Mouse (Mus musculus) neural tube, embryonic 14.5 days (tissue): ENCODE data around the gene Nufip1. TPM values are rescaled to one million over a fixed set of nuclear protein-coding genes. Genes with fewer than 3 reads are reported as not detected.

Experiments used
- ATAC-seq: fragments of 200-750 bp; cut with Nextera tagmentation; 2 replicates; pipeline ENCODE4 v1.8.0; 2017; ENCODE audit warnings: low read depth, mild to moderate bottlenecking, moderate TSS enrichment, moderate library complexity
- H3K27ac ChIP-seq: fragments of 300-500 bp; sonication (generic); 2 replicates; pipeline ENCODE4 v1.5.1; 2014; ENCODE audit warnings: low read depth, mild to moderate bottlenecking, control low read depth, low read length, moderate library complexity, mixed read lengths
- H3K27me3 ChIP-seq: fragments of 300-500 bp; sonication (generic); 2 replicates; pipeline ENCODE4 v1.6.1; 2014; ENCODE audit warnings: low read length; ENCODE audit not compliant: control insufficient read depth, insufficient read depth
- H3K36me3 ChIP-seq: fragments of 300-500 bp; sonication (generic); 2 replicates; pipeline ENCODE4 v1.6.1; 2014; ENCODE audit warnings: low read length, mixed read lengths; ENCODE audit not compliant: control insufficient read depth, insufficient read depth
- H3K4me1 ChIP-seq: fragments of 300-500 bp; sonication (generic); 2 replicates; pipeline ENCODE4 v1.6.1; 2014; ENCODE audit warnings: low read length; ENCODE audit not compliant: control insufficient read depth, insufficient read depth
- H3K4me2 ChIP-seq: fragments of 300-500 bp; sonication (generic); 2 replicates; pipeline ENCODE4 v1.6.1; 2014; ENCODE audit warnings: mild to moderate bottlenecking, low read depth, low read length, control low read depth
- H3K4me3 ChIP-seq: fragments of 300-500 bp; sonication (generic); 2 replicates; pipeline ENCODE4 v1.5.1; 2014; ENCODE audit warnings: low read depth, low read length, control low read depth, mixed read lengths
- H3K9ac ChIP-seq: fragments of 300-500 bp; sonication (generic); replicated peaks from 2 replicates; pipeline ENCODE4 v1.6.1; 2014; ENCODE audit warnings: low read depth, mild to moderate bottlenecking, control low read depth, low read length, mixed read lengths
- H3K9me3 ChIP-seq: fragments of 300-500 bp; sonication (generic); 2 replicates; pipeline ENCODE4 v1.6.1; 2016; ENCODE audit warnings: low read length; ENCODE audit not compliant: control insufficient read depth
- WGBS: fragments of 180-500 bp; shearing (Covaris S2); extraction: QIAGEN DNeasy Blood & Tissue Kit; methylation state at CpG from one replicate; pipeline ENCODE4 v1.1.7; 2014; 5-methylcytosine and 5-hydroxymethylcytosine counted together
- polyA plus RNA-seq: library from polyadenylated mRNA; unstranded; fragments of >200 nt; fragmentation: Nextera tagmentation; extraction: Ambion mirVana; gene quantifications from 2 replicates; pipeline ENCODE4 v1.2.1, GENCODE M21; 2014

Nufip1 gene
- polyA plus RNA-seq, 1 experiment from 2014 or later = 13.4 TPM

GRCm38 (mm10) chr14:76149531-76150179 lies 39.0 kb downstream of the Nufip1 start:
- Histone ChIP-seq H3K27ac (no peak overlapping the region), H3K4me3 (no peak overlapping the region), H3K27me3 (no peaks in the 10 kb centered on the region), H3K9me3 (no peaks in the 10 kb centered on the region), H3K4me1 (0 out of 2 replicates have a peak, but pooled peaks cover 9% of the 10 kb centered on the region), H3K36me3 (no peaks in the 10 kb centered on the region), H3K9ac (no peak overlapping the region), H3K4me2 (no peak overlapping the region)
- ATAC-seq = no peak
- 41% methylated on average over 13 of the region's 13 CpGs for WGBS

DNA sequence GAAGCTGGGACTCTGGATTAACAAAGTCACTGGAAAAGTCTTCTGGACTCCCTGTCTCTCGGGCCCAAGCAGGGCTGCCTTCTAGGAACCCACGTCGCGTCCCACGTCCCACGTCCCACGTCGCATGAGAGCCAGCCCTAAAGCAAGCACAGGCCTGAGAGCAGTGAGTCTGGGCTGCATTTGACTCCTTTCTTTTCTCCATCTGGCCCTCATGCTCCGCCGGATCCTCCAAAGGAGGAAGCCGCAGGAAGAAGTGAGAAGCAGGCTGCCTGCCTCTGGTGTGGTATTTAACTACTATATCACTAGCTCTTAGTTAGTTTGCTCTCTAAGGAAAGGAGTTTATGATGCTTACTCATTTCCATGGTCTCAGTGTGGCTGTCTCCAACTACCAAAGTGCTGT lies 39.8 kb downstream of the Nufip1 start:
- H3K4me2 ChIP-seq = no peak overlapping the region
- no peak overlapping the region for H3K4me3 ChIP-seq
- no peaks in the 10 kb centered on the region for H3K27me3 ChIP-seq
- H3K9ac ChIP-seq = no peak overlapping the region
- H3K27ac ChIP-seq = no peak overlapping the region
- 85% methylated on average over 11 of the region's 11 CpGs for WGBS
- 0 out of 2 replicates have a peak, but pooled peaks cover 9% of the 10 kb centered on the region for H3K4me1 ChIP-seq
- ATAC-seq = no peak
- H3K9me3 ChIP-seq = no peaks in the 10 kb centered on the region
- H3K36me3 ChIP-seq = no peaks in the 10 kb centered on the region

GRCm38 (mm10) chr14:76151011-76151410 lies 40.3 kb downstream of the Nufip1 start:
- no peak overlapping the region for H3K4me2 ChIP-seq
- no peaks in the 10 kb centered on the region for H3K27me3 ChIP-seq
- ATAC-seq = no peak
- WGBS = 71% methylated on average over 2 of the region's 2 CpGs
- 0 out of 2 replicates have a peak, but pooled peaks cover 9% of the 10 kb centered on the region for H3K4me1 ChIP-seq
- H3K9me3 ChIP-seq = no peaks in the 10 kb centered on the region
- H3K4me3 ChIP-seq = no peak overlapping the region
- H3K9ac ChIP-seq = no peak overlapping the region
- H3K36me3 ChIP-seq = no peaks in the 10 kb centered on the region
- no peak overlapping the region for H3K27ac ChIP-seq

GRCm38 (mm10) chr14:76151820-76152161 lies 41.1 kb downstream of the Nufip1 start:
- Histone ChIP-seq H3K9ac (no peak overlapping the region; the same call in 1 of the 2 replicates), H3K4me1 (0 out of 2 replicates have a peak, but pooled peaks cover 9% of the 10 kb centered on the region), H3K4me3 (peak overlapping the region; percentile 43), H3K4me2 (peak overlapping the region; percentile 51), H3K9me3 (no peaks in the 10 kb centered on the region), H3K36me3 (no peaks in the 10 kb centered on the region), H3K27ac (peak overlapping the region; percentile 87), H3K27me3 (no peaks in the 10 kb centered on the region)
- ATAC-seq = no peak
- WGBS = 2% methylated on average over 10 of the region's 10 CpGs

DNA sequence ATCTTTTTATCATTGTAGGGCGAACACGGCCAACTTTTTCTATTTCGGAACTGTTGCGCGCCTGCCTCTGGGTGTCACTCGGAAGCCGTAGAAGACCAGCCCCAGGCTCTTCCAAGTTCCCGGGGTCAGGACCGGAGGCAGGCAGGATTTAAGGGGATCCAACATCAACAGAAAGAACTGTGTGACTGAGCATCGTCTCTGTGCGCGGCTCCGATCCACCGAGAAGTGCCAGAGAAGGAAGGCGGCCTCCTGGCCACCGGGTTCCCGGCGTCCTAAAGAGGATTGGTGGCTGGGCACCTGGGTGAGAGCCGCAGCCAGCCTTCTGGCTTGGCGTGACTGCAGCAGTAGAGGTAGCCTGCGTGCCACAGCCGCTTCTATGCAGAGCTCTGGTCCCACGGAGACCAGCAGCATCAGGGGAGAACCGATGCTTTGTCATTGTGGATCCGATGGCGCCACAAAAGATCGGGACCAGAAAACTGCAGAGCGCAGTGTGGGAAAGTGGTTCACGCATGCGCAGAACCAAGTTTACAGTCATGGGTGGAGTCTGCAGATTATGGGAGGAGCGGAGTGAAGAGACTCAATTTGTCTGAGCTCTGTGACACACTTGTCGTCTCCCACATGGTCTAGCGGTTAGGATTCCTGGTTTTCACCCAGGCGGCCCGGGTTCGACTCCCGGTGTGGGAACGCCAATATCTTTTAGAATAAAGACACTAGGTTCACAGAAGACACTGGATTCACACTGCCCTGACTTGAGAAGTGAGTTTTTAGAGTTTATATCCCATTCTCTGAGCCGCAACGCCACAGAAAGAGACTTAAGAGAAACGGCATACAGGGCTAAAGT lies 41.7 kb downstream of the Nufip1 start:
- WGBS = under 1% methylated on average over 41 of the region's 41 CpGs
- peak overlapping the region; percentile 66 for H3K9ac ChIP-seq

GRCm38 (mm10) chr14:76153003-76153675 lies 42.4 kb downstream of the Nufip1 start:
- no peak overlapping the region; the same call in 1 of the 2 replicates for H3K9ac ChIP-seq
- H3K4me2 ChIP-seq = peak overlapping the region; percentile 51
- no peaks in the 10 kb centered on the region for H3K27me3 ChIP-seq
- H3K36me3 ChIP-seq = no peaks in the 10 kb centered on the region
- peak overlapping the region; percentile 43 for H3K4me3 ChIP-seq
- peak overlapping the region; percentile 87 for H3K27ac ChIP-seq
- H3K4me1 ChIP-seq = 0 out of 2 replicates have a peak, but pooled peaks cover 9% of the 10 kb centered on the region
- WGBS = 2% methylated on average over 24 of the region's 24 CpGs
- no peaks in the 10 kb centered on the region for H3K9me3 ChIP-seq
- peak; percentile 38 for ATAC-seq

More for the DNA sequence above, 41.7 kb downstream of the Nufip1 start:
- Histone ChIP-seq H3K4me1 (0 out of 2 replicates have a peak, but pooled peaks cover 9% of the 10 kb centered on the region), H3K27ac (peak overlapping the region; percentile 87), H3K36me3 (no peaks in the 10 kb centered on the region), H3K27me3 (no peaks in the 10 kb centered on the region), H3K9me3 (no peaks in the 10 kb centered on the region), H3K4me2 (peak overlapping the region; percentile 51), H3K4me3 (peak overlapping the region; percentile 43)
- ATAC-seq = peak; percentile 93

DNA sequence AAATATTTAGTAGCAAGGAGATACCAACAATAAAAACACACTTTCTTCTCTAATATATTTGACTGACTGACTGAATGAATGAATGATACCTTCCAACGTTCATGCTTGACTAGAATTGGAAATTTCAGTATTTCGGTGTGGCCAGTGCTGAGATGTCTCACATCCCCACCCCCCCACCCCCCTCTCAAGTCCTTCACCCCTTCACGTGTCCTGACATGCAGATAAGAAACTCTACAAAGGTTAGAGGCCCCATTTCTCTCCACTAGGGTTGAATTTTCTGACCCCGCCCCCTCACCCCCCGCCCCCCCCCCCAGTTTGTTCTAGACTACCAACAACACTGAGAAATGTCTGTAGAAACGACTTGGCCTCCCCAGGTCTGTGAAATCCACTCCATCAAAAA lies 43.1 kb downstream of the Nufip1 start:
- 0 out of 2 replicates have a peak, but pooled peaks cover 9% of the 10 kb centered on the region for H3K4me1 ChIP-seq
- peak overlapping the region; percentile 51; the same call in 1 of the 2 replicates for H3K4me2 ChIP-seq
- no peaks in the 10 kb centered on the region for H3K9me3 ChIP-seq
- no peak overlapping the region; the same call in 1 of the 2 replicates for H3K4me3 ChIP-seq
- H3K27me3 ChIP-seq = no peaks in the 10 kb centered on the region
- H3K9ac ChIP-seq = no peak overlapping the region
- no peaks in the 10 kb centered on the region for H3K36me3 ChIP-seq
- WGBS = 30% methylated on average over 6 of the region's 6 CpGs
- ATAC-seq = no peak
- no peak overlapping the region for H3K27ac ChIP-seq

DNA sequence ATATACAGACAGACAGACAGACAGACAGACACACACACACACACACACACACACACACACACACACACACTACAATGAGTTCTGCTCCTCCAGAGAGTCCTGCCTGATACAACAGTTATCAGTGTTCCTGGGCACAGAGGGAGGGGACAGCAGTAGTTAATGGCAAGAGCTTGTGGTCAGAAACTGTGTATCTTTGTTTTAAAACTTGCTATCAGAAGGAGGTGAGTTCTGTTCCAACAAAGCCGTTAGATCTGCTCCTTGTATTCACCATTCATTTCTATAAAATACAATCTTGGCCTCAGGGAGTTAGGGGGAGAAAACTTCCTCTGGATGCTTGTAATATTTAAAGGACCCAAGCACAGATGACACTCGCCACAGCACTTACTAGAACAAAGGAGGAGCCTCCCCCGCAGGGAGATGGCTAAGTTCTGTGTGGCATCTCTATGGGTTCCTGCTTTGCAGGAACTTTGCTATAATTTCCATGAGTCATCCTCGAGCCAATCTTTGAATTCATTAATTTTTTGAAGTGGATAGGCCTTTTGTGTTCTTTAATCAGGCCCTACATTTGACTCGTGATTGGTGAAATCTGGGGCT lies 47.6 kb downstream of the Nufip1 start:
- no peak overlapping the region for H3K9ac ChIP-seq
- no peak overlapping the region for H3K4me3 ChIP-seq
- WGBS = 75% methylated on average over 5 of the region's 5 CpGs
- 0 out of 2 replicates have a peak, but pooled peaks cover 3% of the 10 kb centered on the region for H3K4me1 ChIP-seq
- H3K36me3 ChIP-seq = no peaks in the 10 kb centered on the region
- no peak for ATAC-seq
- no peak overlapping the region for H3K4me2 ChIP-seq
- H3K9me3 ChIP-seq = no peaks in the 10 kb centered on the region
- H3K27ac ChIP-seq = no peak overlapping the region
- no peaks in the 10 kb centered on the region for H3K27me3 ChIP-seq
